Mouse (Mus musculus) T-helper 2 cell (primary cell): ENCODE measurements around the gene Frmpd2.

Experiments
- in situ Hi-C: fragments of 300-600 bp; cut with MboI, MseI; formaldehyde crosslinking; loops from one replicate; pipeline ENCODE4 v1.15.1; 2025; ENCODE audit warnings: high pct_unique_total_duplicates

Gene Frmpd2

DNA sequence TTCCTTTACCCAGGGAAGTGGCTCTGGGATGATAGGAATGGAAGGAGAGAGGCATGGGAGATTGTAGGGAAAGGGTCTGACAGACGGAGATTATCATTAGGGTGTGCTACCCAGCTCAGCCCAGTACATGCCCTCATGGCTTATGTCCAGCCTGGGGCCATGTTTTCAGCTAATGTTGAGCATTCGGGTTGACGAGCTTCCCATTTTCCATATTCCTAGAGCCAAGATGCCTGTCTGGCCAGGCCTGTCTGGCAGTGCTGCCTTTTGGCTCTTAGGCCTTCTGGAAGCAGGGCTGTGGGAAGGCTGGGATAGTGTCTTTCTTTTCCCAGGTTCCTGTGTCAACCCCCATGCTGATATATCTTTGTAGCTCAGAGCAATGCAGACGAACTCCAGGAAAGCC, 35.2 kb downstream of the Frmpd2 start:
- in situ Hi-C loops: no loop called here

DNA sequence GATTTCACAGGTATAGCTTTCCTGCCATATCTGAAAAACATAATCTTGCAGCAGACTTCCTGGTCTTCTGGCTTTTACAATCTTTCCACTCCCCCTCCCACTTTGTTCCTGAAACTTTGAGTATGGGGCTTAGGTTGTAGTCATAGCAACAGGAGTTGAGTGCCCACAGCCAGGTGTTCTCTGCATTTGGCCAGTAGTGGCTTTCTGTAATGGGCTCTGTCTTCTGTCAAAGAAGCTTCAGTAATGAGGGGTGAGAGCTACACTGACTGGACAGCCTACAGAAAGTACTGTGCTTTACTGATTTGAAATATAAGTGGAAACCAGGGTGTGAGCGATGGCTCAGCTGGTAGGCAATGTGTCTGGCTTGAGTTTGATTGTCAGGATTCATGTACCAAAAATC, 37.2 kb downstream of the Frmpd2 start:
- in situ Hi-C loops: no loop called here

DNA sequence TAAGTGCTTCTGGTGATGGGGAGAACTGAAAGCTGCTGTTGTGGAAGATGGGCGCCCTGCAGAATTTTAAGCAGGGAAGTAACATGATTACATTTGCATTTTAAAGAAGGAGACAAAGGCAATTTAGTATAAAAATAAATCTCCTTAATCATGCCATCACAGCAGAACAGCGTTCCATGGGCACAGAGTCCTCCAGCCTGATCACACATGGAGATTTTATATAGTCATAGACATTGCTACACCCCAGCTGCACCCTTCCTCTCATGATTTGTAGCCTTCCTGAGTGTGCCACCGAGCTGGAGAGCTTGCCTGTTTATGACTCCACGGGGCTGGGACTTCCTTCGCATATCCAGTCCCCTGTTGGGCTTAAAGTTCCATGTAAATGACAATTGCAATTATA, 42.4 kb downstream of the Frmpd2 start:
- in situ Hi-C loops: no loop called here

DNA sequence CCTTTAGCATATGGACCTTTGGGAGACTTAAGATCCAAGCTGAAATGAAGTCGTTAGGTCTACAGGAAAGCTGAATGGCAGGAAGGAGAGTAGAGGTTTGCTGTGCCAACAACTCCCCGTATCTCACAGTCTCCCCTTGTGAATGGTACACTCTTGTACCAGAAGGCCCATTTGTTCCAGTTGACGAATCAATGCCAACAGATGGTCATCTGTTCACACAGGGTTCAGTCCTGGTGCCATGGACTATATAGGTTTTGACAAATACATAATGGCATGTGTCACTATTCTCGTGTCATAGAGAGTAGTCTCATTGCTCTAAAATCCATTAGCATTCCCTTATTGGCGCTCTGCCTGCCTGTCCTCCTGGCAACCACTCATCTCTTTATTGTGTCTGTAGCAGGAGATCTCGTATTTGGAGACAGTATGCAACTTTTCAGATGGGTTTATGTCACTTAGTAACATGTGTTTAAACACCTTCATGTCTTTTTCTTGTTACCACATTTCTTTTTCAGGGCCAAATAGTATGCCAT, 43.3 kb downstream of the Frmpd2 start:
- in situ Hi-C loops: no loop called here

DNA sequence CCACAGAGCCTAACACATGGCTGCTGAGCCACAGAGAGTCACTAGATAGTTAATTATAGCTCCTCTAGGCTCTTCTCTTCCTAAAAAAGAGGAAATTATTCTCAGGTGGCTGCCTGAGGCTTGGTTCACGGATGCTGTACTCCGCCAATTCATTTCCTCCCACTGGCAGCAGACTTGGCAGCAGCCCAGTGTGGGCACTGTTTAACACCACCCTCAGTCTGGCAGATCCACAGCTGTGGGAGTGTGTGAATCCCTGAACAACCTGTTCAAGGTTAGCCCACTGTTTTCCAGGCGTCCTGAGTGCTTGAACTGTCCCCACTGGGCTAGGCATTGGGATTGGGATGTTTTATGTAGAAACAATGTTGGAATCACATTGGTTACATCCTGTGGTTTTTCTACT, 50.0 kb downstream of the Frmpd2 start:
- in situ Hi-C loops: no loop called here

DNA sequence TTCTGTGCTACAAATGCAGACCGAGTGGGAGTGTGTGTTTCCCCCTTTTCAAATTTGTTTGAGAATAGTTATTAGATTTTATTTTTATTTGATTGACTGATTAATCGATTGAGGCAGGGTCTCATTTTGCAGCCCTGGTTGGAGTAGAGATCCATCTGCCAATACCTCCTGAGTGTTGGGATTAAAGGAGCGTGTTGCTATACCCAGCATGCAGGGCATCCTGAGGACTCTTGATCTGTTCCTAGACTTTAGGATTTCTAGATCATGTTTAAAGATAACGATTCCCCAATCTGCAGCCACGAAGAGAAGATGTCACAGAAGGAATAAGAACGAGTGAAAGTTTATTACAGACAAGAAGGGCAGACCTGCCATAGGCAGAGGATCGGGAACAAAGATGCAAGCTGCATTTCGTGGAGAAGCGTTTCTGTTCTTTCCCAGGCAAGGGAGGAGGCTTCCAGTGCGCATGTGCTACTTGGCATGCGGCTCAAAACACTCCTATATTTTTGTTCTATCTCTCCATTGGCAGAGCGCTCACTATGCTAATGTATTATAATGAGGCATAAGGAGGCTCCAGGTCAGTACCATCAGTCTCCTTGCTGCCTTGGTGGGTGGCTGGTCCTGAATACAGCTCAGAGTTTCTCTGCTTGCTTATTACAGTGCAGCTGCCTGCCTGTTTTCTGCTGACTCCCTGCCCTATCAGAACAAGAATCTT, 53.9 kb downstream of the Frmpd2 start:
- in situ Hi-C loops: no loop called here

DNA sequence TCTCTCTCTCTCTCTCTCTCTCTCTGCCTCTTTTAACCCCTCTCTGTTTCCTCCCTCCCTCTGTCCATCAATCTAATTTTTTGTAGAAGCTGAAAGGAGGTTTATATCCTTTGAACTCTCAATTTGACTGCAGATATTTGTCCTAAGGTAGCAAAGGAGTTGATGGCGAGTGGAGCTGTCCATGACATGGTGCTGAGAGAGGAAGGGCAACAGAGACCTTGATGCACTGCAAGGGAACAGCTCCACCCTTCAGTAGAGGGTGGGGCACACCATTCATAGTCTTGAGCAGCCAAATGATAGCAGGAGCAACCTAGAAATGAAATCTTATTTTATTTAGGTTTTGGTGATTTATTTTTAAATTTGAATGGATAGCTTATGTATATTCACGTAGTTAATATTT, 55.1 kb downstream of the Frmpd2 start:
- in situ Hi-C loops: no loop called here

DNA sequence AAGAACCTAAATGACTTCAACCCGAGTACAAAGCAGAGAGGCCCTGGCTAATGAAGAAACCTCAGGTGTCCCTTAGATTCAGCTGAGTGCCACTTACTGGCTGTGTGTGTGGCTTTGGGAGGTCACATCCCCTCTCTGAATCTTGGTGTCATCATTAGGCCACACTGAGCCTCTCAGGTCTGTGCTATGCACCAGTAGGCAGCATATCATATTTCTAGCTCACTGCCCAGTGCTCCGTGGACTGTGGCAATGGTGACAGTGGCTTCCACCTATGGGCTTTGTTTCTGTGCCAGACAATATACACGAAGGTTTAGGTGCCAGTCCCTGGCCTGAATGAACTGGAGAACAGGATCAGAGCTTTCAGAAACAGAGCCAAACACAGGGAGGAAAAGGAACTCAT, 56.4 kb downstream of the Frmpd2 start:
- in situ Hi-C loops: no loop called here

DNA sequence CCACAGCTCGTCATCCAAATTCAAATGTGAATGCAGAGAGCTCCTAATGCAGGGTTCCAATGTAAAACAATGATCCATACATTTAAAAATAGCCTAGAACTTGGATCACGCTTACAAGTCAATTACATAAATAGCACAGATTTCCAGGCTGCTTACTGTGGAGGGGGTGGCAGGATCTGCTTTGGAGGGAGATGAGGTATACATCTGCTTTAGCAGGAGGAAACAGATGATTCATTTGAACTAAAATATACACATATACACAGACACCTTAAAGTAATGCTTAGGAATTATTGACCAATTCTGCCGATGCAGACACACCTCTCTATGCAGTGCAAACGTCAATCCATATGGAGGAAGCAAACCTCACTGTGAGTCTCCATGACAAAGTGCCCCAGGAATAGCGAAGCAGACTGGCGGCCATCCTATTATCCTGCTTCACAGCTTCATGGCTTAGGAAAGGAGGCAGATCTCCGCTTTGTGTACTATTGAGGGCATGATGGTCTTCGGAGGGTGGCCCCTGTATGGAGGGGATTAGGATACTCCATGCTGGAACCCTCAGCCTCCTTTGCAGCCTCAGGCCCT, 59.9 kb downstream of the Frmpd2 start:
- in situ Hi-C loops: no loop called here

DNA sequence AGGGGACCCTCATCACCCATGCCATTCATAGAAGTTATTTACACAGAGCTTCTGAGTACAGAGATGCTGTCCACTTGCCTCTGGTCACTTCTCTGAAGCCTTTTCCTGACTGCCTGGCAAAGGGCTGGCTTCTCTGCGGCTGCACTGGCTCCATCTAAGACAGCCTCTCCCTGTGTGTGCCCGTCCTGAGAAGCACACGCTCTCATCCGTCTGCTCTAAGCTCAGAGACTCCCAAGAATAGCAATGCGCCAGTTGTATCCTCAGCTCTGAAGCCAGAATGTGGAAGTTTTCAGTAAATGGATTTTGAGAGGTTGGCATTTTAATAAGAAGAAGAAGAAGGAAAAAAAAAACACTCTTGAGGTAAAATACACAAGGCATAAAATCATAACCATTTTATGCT, 61.3 kb downstream of the Frmpd2 start:
- in situ Hi-C loops: no loop called here

DNA sequence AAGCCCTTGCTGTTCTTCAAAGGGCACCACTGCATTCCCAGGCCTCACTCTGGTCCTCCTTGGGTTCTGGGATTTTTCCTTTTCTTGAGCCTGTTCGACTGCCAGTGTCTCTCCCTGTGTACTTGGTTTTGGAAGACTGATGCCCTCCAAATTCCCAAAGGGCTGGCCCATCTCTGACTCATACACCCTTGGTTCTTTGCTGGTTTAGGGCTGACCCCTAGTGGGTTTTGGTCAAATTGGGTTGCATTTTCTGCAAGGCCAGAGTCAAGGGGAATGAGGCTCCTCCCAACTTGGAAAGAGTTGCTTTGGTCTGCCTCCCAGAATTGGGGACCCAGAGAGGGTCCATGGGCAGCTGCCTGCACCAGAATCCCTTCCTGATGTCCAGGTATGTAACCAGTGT, 62.0 kb downstream of the Frmpd2 start:
- in situ Hi-C loops: no loop called here

DNA sequence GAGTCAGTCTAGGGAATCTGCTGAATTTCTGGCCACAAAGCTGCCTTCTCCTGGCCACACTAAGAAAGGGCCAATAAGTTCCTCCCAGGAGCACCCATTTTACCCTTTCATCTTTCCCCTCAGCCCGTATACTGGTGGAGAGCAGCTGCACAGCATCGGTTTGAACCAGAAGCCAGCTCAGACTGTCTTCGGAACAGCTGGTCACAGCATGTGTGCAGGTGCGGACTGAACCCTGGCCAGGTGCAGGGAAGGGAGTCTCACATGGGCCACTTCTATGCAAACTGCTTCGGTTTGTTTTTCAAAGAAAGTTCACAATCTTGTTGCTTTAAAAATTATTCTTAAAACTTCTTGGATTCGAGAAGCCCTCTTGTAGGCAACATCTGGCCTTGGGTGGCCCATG, 63.8 kb downstream of the Frmpd2 start:
- in situ Hi-C loops: no loop called here

DNA sequence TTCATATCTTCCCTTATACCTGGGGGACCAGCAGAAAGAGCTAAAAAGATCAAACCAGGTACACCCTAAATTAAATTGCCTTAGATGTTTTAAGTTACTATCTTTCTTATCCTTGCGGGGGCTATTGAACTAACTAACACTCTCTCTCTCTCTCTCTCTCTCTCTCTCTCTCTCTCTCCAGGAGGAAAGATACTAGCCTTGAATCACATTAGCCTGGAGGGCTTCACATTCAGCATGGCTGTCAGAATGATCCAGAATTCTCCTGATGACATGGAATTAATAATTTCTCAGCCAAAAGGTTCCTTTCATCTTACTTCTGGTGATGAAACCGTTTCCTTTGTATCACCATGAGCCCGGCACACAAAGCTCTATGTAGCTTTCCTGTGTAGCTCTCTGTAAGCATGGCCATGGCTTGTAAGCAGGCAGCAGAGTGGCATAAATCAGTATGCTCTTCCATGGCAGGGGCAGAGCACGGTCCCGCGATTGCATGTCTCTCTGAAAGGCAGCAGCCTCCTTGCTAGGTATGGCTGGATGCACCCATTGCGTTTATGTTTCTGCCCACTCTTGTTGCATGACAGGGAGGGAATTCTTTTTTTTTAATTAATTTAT, 68.2 kb downstream of the Frmpd2 start:
- in situ Hi-C loops: no loop called here

DNA sequence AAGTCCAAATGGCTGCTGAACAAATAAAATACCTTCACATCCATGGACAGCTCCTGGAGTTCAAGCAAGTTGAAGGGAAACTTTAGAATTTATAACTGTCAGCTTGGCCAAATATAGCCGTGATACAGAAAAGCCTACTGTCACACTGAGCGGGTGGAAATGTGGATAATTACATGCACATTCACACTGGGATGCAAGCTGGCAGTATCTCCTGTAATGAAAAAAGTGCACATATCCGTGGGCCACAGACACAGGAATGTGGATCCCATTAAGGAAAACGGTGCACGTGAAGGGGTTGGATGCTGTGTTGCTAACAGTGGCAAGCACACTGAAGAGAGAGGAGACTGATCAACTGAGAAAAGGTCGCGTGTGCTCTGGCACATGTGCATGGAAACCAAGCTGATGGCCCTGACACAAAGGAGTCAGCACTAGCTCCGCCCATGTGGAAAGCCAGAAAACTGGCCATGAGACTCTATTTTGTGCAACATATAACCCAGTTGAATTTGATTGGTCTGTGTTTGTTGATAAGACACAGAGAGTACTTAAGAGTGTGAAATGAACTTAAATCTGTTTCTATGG, 74.2 kb downstream of the Frmpd2 start:
- in situ Hi-C loops: no loop called here

DNA sequence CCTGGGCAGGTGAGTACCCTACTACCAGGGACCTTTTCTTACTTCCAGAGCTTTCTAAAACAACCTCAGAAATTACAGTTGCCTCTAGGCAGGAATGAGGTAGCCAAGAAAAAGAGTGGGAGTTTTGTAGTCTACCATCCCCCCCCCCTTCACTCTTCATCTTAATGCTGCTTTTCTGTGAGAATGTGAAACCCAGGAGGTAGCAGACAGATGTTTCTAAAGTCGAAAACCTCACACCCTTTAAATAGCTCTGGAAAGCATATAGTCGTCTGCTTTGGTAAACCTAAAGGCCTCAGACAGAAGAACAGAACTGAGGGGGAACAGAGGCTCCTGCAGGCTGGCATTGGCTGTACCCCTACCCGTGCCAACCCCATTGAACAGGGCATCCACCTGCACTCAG, 77.2 kb downstream of the Frmpd2 start:
- in situ Hi-C loops: no loop called here

DNA sequence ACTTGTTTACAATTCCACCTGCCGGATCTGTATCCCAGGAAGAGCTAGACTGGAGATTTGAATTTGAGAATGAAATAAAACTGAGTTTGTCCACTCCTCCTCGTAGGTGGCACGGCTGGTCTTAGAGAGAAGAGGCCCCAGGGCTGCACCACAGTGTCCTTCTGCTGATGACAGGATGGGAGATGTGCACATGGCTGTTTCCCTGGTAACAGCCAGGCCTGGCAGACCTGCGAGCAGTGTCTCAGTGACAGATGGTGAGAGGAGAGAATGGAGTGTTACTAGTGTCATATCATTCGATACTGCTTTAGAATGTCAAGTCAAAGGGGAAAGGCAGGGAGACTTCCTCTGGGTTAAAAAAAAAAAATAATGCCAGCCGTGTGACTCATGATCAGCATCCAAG, 78.4 kb downstream of the Frmpd2 start:
- in situ Hi-C loops: no loop called here

DNA sequence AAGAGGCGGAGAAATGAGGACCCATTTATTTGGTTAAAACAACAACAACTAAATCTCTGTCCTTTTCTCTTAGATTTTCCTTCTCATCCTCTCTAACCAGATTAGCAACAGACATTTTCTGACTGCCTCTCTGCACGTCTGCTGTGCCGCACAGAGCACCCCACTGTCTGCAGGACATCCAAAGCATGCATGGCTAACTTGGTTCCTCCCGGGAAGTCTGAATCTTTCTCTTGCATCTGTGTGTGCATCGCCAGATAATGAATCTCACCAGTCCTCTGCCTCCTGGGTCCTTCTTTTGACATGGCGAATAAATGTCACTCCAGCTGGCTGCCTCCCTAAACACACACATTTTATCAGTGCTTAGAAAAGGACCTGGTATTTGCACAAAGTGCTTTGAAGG, 99.2 kb downstream of the Frmpd2 start:
- in situ Hi-C loops: no loop called here

DNA sequence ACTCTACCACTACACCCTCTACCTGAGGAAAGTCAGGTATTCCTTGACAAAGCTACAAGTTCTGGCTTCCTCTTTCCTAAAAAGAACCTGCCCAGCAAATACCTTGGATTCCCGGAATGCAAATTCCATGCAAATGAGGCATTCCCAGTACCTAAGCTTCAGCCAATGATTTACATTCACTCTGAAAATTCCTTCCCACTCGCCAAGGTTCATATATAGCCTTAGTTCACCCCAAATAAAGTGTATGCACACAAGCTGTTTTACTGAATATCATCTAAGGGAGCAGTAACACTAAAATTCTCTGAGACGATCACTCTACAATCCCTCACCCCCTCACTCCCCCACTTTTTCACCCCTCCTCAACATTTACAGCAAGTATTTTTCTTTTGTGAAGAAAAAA, 102.1 kb downstream of the Frmpd2 start:
- in situ Hi-C loops: no loop called here

DNA sequence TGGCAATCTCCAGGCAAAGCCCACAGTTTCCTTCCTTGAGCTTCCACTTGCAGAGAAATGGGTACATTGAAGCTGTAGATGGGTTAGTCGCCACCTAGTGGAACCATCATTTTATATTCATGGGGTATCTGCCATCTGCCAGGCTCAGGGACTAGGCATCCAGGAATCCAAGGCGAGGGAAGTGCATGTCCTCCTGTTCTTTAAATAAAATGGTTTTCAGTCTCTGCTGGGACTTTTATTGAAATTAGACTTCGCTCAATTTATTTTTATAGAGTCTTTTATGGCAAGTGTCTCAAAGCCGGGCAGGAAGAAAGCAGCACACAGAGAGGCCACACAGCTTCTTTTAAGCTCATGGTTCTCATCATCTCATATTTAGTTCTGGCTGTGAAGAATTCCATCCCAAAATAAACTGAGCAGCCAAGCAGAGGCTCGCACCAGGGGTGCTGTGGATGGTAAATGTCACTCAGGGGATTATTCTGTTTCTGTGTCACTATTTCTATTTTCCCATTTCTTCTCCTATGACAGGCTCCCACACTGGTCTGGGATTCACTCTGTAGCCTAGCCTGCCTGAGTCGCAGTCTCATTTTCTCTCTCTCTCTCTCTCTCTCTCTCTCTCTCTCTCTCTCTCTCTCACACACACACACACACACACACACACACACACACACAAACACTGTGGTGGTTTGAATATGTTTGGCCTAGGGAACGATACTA, 108.4 kb downstream of the Frmpd2 start:
- in situ Hi-C loops: no loop called here

DNA sequence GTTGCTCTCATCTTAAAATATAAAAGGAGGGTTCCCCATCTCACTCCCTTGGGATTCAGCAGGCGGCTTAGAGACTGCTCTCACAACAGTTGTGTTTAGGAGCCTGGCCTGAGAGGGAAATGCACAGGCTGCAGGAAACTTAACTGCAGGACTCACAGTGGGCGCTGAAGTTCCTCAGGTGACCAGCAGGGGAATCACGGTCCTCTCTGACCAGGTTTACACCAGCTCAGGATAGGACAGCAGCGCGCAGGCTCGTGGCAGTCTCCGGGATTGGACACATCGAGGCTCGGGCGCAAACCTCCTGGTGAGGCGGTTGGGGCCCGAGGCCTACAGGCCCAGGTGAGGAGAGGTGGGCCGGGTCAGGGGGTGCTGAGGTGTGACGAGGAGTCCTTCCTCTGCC, 117.5 kb downstream of the Frmpd2 start, which contains the start of gene Ptpn20:
TSS of gene Ptpn20 (plus strand) at position 257 of the 400 bp plus-strand sequence.
- in situ Hi-C loops: no loop called here

DNA sequence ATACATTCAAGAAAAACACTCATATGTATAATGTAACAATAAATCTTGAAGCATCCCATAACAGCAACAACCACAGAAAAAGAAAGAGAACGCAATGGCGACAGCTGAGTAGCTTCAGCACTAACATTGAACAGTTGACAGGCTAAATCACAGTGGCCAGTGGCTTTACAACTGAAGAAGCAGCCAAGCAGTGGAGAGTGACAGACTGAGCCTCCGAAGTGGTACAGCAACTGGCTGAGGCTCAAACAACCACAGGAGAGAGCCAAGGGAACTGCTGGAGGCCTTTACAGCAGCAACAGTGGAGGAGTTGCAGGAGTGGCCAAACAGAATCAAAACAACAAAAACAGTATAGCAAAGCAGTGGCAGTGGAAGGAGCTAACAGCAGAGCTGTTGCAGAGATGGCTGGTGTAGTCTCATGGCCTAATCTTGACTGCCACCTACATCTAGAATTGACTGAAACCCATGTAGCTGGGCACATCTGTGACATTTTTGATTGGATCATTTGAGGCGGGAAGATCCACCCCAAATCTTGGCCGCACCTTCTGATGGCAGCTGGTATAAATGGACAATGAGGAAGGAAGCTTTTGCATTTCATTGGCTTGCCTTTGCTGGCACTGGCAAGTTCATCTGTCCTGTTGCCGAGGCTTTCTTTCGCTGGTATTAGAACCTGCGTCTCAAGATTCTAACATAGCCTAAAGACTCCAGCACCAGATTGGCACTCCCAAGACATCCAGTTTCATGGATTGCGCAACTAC, 127.1 kb downstream of the Frmpd2 start:
- in situ Hi-C loops: no loop called here
